Mouse (Mus musculus) hematopoietic stem cell, adult 5-6 weeks (primary cell): ENCODE results near the gene Chmp2a. TPM values are rescaled to one million over a fixed set of nuclear protein-coding genes. Genes with fewer than 3 reads are reported as not detected.

Experiments used
- ATAC-seq, 2 experiments: fragments of 125-278 bp in 1 of 2; replicated peaks in 1 of 2; 2 replicates each; pipeline ENCODE4 v1.8.0; 2016 to 2017; ENCODE audit warnings: inconsistent platforms in 2 of 2, mild to moderate bottlenecking in 2 of 2, moderate number of reproducible peaks in 2 of 2, low read depth in 1 of 2, moderate TSS enrichment in 1 of 2; ENCODE audit not compliant: low FRiP score in 2 of 2, poor library complexity in 2 of 2, severe bottlenecking in 2 of 2, insufficient read depth in 1 of 2, low TSS enrichment in 1 of 2
- total RNA-seq: library from RNA; stranded (forward); fragments of 172-1452, 232-1000 nt; gene quantifications from 2 replicates; pipeline ENCODE4 v1.2.3, GENCODE M21; 2017

Gene Chmp2a
- total RNA-seq, 1 experiment from 2014 or later = 165 TPM

GRCm38 (mm10) chr7:13037901-13038555 lies 3.4 kb upstream of the Chmp2a start, which contains the start of gene Ube2m:
Gene Ube2m (minus strand): TSS chr7:13038275.
- peak; percentile 55 to 58 for ATAC-seq

DNA sequence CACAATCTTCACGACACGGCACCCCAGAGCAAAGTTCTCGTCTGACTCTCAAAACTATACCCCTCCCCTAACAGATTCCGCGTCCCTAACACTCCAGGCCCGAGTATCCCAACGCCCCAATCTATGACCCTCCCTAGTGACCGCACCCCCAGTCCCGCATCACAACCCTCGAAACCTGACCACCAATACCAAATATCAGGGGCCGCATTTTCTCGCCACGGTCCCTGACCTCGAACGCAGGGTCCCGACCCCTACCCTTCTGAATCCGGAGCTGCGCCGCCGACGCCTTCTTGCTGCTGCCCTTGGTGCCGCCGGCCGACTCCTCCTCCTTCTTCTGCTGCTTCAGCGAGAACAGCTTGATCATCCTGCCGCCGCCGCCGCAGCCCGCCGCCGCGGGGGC lies 2.8 kb upstream of the Chmp2a start:
- ATAC-seq = no peak

- no peak for ATAC-seq
Measured at GRCm38 (mm10) chr7:13036806-13037205, 2.2 kb upstream of the Chmp2a start.

DNA sequence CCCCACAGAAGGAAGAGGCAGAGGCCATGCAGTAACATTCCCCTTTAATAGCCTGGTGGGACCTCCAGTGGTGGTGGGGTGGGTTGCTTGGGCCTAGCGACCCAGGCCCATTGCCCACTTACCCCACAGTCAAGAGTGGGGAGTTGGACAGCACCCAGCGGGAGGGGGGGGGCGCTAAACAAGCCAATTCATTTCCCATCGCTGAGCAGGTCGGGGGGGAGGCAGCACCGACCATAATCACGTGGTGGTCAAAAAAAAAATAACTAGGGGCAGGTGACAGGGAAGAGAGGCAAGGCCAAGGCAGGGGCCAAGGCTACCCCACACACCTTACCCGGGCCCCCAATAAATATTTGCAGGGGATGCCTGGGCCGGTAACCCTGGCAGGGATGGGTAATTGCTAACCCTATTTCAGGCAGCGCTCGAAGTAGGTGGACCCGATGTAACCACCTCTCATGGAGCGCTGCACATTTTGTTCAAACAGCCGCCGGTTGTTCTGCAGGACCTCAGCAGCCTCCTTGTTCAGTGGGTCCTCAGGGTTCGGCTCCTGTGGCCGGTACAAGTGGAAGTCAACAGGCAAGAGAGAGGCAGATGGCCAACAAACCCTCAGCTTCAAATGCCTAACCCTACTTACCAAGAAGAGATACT lies 726 bp upstream of the Chmp2a start:
- ATAC-seq = no peak

- ATAC-seq = no peak
Measured at GRCm38 (mm10) chr7:13033451-13034147, 1.0 kb downstream of the Chmp2a start.

DNA sequence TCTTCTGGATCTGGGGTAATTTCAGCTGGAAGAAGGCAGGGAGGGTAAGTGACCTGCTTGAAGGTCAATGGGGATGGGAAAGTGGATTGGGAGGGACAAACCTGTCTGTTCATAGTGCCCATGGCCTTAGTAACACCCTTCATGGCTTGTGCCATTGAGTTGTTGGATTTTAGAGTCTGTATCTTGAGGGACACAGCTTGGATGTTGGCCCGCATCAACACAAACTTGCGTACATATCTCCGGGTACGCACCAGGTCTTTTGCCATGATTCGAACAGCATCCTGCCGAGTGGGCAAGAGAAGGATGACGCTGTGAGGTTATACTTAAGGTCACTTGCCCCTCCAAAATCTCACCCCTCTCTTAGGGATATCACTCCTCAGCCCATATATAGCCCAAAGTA lies 2.1 kb downstream of the Chmp2a start:
- ATAC-seq = no peak

DNA sequence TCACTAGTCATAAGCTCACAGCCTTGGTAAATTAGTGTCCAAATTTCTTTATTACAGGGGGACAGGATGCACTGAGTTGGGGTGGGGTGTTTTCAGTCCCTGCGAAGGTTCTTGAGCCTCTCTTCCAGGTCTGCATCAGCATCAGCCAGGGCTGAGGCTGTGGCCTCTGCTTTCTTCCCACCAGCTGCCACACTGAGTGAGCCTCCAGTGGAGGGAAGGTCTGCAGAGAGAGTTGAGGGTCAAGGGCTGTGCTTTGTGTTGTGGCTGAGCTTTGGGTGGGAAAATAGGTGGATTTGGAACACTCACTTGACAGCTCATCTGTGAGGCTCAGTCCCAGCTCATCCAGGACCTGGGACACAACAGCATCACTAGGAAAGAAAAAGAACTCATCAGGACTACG lies 2.6 kb downstream of the Chmp2a start:
- no peak for ATAC-seq

DNA sequence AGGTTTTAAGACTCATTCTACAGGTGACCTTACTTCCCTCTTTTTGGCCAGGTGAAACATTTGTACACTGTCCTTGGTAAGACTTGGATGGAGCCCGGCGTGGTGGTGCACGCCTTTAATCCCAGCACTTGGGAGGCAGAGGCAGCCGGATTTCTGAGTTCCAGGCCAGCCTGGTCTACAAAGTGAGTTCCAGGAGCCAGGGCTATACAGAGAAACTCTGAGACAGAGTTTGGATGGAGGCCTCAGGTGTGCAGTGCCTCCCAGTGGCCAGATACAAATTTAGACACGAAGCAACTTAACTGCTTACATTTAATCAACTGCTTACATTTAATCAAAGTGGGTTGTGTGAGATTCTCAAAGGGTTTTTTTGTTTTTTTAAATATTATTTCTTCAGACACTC lies 3.5 kb downstream of the Chmp2a start:
- ATAC-seq = no peak

GRCm38 (mm10) chr7:13028986-13029385 lies 5.6 kb downstream of the Chmp2a start:
- ATAC-seq = no peak

DNA sequence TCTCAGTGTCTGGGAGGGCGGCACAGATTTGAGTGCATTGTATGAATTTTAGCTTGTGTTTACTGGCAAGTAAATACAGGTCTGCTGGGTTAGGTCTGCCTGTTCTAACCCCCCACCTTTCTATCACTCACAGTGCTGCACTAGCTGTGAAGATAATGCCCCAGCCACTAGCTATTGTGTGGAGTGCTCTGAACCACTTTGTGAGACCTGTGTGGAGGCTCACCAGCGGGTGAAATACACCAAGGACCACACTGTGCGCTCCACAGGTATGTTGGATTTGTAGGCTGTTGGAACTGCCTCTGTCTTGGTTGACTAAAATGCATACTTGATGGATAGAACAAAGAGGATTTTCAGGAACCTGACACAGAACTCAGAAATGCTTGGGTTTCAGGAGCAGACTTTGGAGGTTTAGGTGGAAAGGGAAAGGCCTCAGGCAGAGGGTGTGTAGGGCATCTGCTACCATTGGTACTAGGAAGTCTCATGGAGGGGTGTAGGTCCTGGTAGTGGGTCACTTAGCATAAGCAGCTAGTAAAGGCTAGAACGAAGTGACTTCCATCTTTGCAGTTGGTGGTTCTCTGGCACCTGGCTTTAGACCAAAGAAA lies 9.0 kb downstream of the Chmp2a start:
- no peak for ATAC-seq

DNA sequence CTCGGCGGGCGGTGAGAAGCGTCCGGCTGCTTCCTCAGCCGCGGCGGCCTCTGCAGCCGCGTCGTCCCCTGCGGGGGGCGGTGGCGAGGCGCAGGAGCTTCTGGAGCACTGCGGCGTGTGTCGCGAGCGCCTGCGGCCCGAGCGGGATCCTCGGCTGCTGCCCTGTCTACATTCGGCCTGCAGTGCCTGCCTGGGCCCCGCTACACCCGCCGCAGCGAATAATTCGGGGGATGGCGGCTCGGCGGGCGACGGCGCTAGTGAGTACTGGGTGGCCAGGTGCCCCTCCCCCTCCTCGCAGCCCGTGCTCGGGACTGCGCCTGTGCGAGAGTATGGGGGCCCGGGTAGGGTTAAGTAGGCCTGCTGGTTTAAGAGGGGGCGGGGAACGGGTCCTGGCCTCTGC lies 9.8 kb downstream of the Chmp2a start:
- ATAC-seq = 0 out of 4 replicates have a peak, but pooled peaks of 1 of the 2 experiments have one; percentile 11

GRCm38 (mm10) chr7:13023928-13024731 lies 10.5 kb downstream of the Chmp2a start:
- peak; percentile 74 to 76 for ATAC-seq

DNA sequence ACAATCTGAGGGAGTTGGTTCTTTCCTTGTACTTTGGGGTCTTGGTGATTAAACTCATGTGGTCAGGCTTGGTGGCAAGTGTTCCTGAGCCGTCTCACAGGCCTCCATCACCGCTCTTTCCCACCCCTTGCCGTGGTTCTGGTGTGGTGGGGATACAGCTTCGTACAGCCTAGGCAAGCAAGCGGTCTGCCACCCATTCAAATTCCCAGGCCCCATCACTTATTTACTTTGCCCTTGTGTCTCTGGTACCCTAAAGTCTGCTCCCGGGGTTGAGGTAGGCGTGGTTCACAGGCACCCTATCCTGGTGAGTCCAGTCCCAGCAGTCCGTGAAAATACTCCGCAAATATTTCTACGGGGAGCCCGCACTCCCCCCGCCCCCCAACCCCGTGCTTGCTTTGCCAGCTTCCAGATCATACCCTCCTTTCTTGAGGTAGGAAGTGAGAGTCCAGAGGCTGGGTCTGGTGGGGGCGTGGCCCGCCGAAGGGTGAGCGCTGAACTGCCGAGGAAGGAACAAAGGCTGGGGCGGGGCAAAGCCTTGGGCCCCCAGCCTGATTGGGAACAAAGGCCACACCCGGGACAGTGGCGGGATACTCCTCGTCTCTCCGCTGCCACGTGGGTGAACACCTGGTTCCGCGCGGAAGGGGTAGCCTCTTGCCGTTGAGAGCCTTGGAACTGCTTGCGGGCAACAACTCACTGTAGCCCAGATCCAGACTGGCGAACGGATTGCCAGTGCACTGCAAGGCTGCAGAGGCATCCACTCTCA lies 11.7 kb downstream of the Chmp2a start:
- peak; percentile 76 to 78 for ATAC-seq

GRCm38 (mm10) chr7:13015217-13015616 lies 19.4 kb downstream of the Chmp2a start:
- no peak for ATAC-seq

GRCm38 (mm10) chr7:13014275-13014839 lies 20.2 kb downstream of the Chmp2a start:
- no peak for ATAC-seq

- no peak for ATAC-seq
Measured at GRCm38 (mm10) chr7:13013671-13014070, 20.9 kb downstream of the Chmp2a start.
